Mouse (Mus musculus) cortical plate, adult 2 months (tissue): ENCODE data around the gene Chid1. TPM values are rescaled to one million over a fixed set of nuclear protein-coding genes. Genes with fewer than 3 reads are reported as not detected.
A peak's percentile ranks its signal among the peaks of the same experiment; 100 is the strongest.

ENCODE experiments used
- H3K27ac ChIP-seq: fragments of 200-500 bp; 2 replicates; pipeline ENCODE4 v1.5.1; 2012; ENCODE audit warnings: low read length, control low read depth, inconsistent platforms; ENCODE audit not compliant: insufficient read depth
- H3K4me1 ChIP-seq: fragments of 200-500 bp; 2 replicates; pipeline ENCODE4 v1.6.1; 2011; ENCODE audit warnings: low read length; ENCODE audit not compliant: control insufficient read depth, insufficient read depth
- H3K4me3 ChIP-seq: fragments of 200-500 bp; 2 replicates; pipeline ENCODE4 v1.5.1; 2011; ENCODE audit warnings: mild to moderate bottlenecking, low read length, control low read depth; ENCODE audit not compliant: insufficient read depth
- CTCF ChIP-seq: fragments of 200-500 bp; IDR thresholded peaks from 2 replicates; pipeline ENCODE4 v1.5.1; 2011; ENCODE audit warnings: mild to moderate bottlenecking, control low read depth, low read length; ENCODE audit not compliant: insufficient read depth; ENCODE audit errors: extremely low read depth
- POLR2A ChIP-seq: fragments of 200-500 bp; IDR thresholded peaks from 2 replicates; pipeline ENCODE4 v1.6.1; 2011; ENCODE audit warnings: mild to moderate bottlenecking, low read length, control low read depth; ENCODE audit not compliant: insufficient read depth; ENCODE audit errors: extremely low read depth
- polyA plus RNA-seq: library from polyadenylated mRNA; depleted of rRNA; stranded (reverse); fragments of >200 nt; gene quantifications from 2 replicates; pipeline ENCODE4 v1.2.3, GENCODE M21; 2012

Gene Chid1
- polyA plus RNA-seq, 1 experiment, result 43.0 TPM

DNA sequence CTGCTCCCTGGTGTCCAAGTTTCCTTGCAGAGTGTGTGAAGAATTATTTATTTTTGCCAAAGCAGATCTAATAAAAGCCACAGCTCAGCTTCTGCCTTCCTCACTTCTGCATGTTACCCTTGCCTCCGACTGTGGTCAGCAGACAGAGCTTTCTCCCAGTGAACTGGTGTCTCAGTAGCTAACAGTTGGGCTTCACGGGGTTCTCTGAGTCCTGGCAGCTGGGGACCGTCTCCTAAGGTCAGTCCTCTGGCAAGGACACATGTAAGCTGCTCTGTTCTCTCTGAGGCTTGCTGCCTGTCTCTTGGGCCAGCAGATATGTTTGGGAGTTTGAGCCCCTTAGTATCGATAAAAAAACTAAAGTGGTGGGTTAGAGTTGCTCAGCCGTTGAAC, 79.7 kb downstream of the Chid1 start:
- Histone ChIP-seq H3K4me3 (no peak overlapping the region), H3K4me1 (no peaks in the 10 kb centered on the region; the same call in 1 of the 2 replicates), H3K27ac (no peak overlapping the region)
- TF ChIP-seq POLR2A (no peak), CTCF (no peak)

DNA sequence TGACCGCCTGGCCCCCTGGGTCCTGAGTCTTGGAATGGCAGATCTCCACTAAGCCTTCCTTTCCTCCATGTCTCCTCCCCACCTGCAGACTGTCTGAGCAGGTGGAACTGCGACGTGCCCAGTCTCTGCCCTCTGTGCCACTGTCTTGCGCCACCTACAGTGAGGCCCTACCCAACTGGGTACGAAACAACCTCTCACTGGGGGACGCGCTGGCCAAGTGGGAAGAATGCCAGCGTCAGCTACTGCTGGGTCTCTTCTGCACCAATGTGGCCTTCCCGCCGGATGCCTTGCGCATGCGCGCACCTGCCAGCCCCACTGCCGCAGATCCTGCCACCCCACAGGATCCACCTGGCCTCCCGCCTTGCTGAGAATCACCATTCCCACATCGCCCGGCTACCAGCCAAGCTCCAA, 80.4 kb downstream of the Chid1 start:
- TF ChIP-seq CTCF (no peak), POLR2A (no peak)
- Histone ChIP-seq H3K4me1 (no peaks in the 10 kb centered on the region; the same call in 1 of the 2 replicates), H3K27ac (no peak overlapping the region), H3K4me3 (no peak overlapping the region)

DNA sequence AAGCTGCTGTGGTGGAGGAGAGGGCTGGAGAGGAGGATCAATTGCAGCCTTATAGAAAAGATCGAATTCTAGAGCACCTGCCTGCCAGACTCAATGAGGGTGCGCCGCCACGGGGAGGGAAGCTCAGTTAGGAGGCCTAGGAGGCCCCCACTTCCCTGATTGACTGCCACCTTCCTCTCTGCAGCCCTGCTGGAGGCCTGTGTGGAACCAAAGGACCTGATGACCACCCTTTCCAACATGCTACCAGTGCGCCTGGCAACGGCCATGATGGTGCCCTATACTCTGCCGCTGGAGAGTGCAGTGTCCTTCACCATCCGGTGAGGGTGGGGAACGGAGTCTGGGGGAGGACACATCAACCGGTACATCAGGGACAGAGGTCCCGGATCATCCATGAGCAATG, 81.0 kb downstream of the Chid1 start:
- no peak for TF ChIP-seq CTCF
- no peak for TF ChIP-seq POLR2A
- no peaks in the 10 kb centered on the region; the same call in 1 of the 2 replicates for H3K4me1 ChIP-seq
- H3K27ac ChIP-seq, result no peak overlapping the region
- H3K4me3 ChIP-seq, result no peak overlapping the region

DNA sequence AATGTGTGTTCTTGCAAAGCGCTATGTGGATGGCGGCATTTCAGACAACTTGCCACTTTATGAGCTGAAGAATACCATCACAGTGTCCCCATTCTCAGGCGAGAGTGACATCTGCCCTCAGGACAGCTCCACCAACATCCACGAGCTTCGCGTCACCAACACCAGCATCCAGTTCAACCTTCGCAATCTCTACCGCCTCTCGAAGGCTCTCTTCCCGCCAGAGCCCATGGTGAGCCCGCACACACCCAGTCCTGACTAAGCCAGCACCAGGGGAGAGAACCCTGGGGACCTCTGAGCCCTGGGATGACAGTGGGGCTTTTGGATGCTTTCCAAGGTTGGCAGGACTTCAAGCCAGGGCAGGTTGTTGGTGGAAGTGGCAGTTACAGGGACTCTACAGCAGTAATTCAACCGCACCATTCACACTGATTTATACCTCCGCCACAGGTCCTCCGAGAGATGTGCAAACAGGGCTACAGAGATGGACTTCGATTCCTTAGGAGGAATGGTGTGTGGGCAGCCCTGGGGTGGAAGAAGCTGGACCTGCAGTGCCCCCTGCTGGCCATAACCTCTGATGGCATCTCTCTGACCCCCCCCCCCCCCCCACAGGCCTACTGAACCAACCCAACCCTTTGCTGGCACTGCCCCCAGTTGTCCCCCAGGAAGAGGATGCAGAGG, 81.5 kb downstream of the Chid1 start:
- H3K4me3 ChIP-seq, result no peak overlapping the region
- H3K27ac ChIP-seq, result no peak overlapping the region
- H3K4me1 ChIP-seq, result no peaks in the 10 kb centered on the region; the same call in 1 of the 2 replicates
- no peak for TF ChIP-seq POLR2A
- TF ChIP-seq CTCF, result peak; percentile 40; the same call in 1 of the 2 replicates

DNA sequence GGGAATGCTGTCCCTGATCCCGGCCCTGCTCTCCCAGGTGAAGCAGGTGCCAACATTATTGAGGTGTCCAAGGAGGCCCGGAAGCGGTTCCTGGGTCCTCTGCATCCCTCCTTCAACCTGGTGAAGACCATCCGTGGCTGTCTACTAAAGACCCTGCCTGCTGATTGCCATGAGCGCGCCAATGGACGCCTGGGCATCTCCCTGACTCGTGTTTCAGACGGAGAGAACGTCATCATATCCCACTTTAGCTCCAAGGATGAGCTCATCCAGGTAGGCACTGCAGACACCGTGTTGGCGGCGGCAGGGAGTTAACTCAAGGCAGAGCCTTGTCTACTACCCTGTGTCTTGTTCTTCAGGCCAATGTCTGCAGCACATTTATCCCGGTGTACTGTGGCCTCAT, 82.4 kb downstream of the Chid1 start:
- TF ChIP-seq POLR2A, result no peak
- no peak for TF ChIP-seq CTCF
- H3K27ac ChIP-seq, result no peak overlapping the region
- H3K4me3 ChIP-seq, result no peak overlapping the region
- H3K4me1 ChIP-seq, result no peaks in the 10 kb centered on the region; the same call in 1 of the 2 replicates

DNA sequence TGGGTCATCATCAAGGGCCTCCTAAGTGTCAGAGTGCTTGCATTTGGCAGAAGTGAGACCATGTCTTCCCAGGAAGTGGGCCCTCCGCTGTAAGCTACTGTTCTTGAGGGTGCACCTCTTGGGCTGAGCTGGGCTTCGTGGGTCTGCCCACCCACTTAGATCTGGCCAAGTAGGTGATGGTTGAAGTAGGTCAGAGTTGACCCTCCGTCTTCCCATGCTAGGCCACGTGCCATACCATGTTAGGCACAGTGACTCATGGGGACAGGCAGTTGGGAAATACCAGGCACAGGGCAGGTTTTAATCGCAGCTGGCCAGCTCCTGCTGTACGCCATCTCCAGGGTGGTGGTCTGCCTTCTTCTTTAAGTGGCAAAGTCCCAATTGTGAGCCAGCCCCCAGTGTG, 82.9 kb downstream of the Chid1 start:
- Histone ChIP-seq H3K27ac (no peak overlapping the region), H3K4me3 (peak overlapping the region; percentile 89; the same call in 1 of the 2 replicates), H3K4me1 (no peaks in the 10 kb centered on the region; the same call in 1 of the 2 replicates)
- TF ChIP-seq POLR2A (no peak), CTCF (no peak)

DNA sequence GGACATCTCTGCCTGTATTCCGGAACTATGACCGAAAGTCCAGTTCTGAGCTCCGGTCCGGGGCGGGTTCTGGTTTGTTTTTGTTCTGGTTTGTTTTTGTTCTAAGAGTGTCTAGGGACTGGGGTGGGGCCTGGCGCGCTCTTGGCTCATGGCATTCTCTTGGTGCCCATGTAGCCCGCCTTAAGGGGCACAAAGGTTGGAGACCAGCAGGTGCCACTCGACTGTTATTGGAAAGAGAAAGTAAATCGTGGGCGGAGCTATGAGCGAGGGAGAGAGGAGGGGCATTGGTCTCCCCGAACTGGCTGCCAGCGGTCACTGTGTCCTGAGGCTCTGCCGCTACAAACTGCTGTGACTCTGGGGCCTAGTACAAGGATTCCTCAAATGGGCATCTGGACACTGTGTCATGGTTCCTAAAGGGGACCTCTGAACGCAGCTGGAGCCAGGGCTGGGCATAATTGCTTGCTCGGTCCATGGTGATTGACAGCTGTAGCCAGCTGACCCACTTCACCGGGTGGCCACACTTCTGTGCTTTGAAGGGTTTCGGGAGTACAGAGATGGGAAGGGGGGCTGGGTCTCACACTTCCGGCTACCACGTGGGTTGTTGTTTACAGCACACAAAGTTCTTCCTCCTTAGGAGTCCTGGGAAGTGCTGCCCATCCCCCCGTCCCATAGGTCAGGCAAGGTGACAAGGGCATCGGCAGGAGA, 83.9 kb downstream of the Chid1 start:
- Histone ChIP-seq H3K4me1 (no peaks in the 10 kb centered on the region; the same call in 1 of the 2 replicates), H3K4me3 (peak overlapping the region; percentile 89), H3K27ac (peak overlapping the region; percentile 73)
- TF ChIP-seq CTCF (no peak), POLR2A (no peak)

DNA sequence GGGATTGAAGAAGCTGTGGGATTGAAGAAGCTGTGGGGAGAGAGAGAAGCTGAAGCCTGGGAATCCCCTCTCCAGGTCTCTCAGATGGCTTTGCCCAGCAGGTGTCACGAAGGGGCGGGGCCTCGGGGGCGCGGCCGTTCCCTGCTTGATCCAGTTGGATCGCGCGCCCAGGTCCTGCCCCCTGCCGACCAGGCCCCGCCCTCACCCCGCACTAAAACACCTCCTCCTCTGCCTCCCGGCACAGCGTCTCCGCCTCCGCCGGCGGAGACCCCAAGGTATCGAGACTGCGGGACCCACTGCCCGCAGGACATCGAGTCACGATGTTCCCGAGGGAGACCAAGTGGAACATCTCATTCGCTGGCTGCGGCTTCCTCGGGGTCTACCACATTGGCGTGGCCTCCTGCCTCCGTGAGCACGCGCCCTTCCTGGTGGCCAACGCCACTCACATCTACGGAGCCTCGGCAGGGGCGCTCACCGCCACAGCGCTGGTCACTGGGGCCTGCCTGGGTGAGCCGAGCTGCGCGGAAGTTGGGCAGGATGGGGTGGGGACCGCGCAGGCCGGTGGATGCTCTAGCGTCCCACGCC, 84.6 kb downstream of the Chid1 start, which contains the start of gene Pnpla2:
Gene Pnpla2 (plus strand): TSS at position 232 of the 585 bp plus-strand sequence.
- TF ChIP-seq POLR2A, result peak; percentile 91
- TF ChIP-seq CTCF, result no peak
- no peaks in the 10 kb centered on the region; the same call in 1 of the 2 replicates for H3K4me1 ChIP-seq
- H3K27ac ChIP-seq, result peak within 1 kb of the TSS; percentile 73
- H3K4me3 ChIP-seq, result peak within 1 kb of the TSS; percentile 89

DNA sequence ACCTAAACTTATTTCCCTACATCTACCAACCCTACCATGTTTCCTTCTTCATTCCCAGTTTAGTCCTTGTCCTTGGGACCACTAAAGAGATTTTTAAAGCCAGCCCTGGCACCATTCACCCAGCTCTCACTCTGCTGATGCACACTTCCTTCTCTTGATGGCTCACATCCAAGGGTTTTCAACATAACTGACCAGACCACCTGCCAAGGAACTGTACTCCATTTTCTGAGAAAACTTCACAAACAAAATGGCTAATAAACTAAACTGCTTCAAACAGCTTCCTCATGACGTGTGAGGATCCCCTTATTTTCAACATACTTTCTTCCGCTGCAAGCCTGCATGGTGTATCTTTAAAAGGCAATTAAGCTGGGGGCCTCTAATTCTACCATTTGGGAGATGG, 86.0 kb downstream of the Chid1 start:
- no peak overlapping the region for H3K4me3 ChIP-seq
- peaks cover 1% of the 10 kb centered on the region for H3K4me1 ChIP-seq
- TF ChIP-seq POLR2A, result no peak
- TF ChIP-seq CTCF, result no peak
- H3K27ac ChIP-seq, result no peak overlapping the region

DNA sequence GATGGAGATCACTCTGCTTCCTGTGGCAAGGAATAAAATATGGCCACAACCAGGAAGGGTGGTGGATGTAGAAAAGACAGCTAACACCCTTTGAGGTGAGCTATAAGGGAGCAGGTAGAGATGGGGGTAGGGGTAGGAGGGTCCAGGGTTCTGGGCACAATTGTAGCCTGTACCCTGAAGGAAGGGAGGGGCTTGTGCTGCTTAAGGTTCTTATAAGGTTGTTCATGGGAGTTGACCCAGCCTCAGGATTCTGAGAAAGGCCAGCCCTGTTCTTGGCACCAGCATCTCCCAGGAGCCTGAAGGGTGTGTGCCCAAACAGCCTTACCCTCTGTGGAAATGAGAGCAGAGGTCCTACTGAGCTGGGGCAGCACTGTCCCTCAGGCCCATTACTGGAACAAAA, 87.7 kb downstream of the Chid1 start:
- Histone ChIP-seq H3K4me3 (no peak overlapping the region), H3K4me1 (peaks cover 4% of the 10 kb centered on the region), H3K27ac (no peak overlapping the region)
- TF ChIP-seq CTCF (no peak), POLR2A (no peak)
